Mouse (Mus musculus): ENCODE measurements at regions not wholly inside any gene's neighbourhood (a gene's known extent, or its start where the extent isn't known, plus 50 kb on each side); places are given as distances from the start of the nearest gene placed in this dataset.

DNA sequence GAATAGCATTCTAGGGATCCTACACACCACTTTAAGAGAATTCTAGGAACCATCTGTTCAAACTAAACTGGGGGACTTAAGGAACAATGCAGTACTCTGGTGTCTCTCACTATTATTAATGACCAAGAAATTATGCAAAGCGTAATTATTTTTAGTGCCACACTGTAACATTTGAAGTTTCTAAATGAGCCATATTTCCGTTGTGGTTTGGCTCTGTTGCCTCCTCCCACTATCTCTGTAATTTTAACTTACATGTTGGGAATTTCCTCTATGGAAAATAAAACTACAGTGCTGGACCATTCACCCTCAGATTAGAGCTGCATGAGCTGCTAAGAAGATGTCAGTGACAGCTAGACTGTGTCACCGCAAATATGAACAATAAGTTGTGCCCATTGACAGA, 72.0 kb upstream of the Klf6 start:
- WGBS = 62% methylated on average over 3 of the region's 3 CpGs

DNA sequence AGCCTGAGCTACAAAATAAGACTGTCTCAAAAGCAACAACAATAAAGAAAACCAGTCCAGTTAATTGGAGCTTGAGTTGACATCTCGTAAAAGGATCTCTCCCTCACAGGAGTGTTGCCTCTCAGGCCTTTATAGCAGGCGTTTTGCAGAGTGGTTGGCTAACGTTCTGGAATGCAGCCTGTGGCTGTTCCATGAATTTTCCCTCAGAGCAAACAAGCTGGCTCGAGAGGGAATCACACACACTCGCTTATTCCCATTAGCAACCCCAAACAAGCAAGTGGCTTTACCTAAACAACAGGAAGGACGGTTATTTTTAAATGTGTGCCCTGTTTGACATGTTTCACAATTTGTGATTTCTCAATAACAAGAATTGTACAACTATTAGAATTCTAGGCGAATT, 59.2 kb upstream of the Klf6 start:
- no peaks in the 10 kb centered on the region for H3K36me3 ChIP-seq (ENCODE audit: control insufficient read depth, insufficient read depth, low read length)
- H3K27me3 ChIP-seq (ENCODE audit: control insufficient read depth, insufficient read depth, low read length) = no peaks in the 10 kb centered on the region
- H3K27ac ChIP-seq (ENCODE audit: insufficient read depth, low read length) = no peak overlapping the region
- H3K4me3 ChIP-seq (ENCODE audit: extremely low read depth, insufficient read depth, insufficient read length) = no peak overlapping the region
- TF ChIP-seq POLR2A (IDR thresholded peaks at IDR 0.05; ENCODE audit: low read depth, low read length) (no peak), CTCF (IDR thresholded peaks at IDR 0.05; ENCODE audit: extremely low read depth, insufficient read depth, insufficient read length, insufficient replicate concordance) (no peak)
- peaks cover 5% of the 10 kb centered on the region; the same call in 1 of the 2 replicates for H3K4me1 ChIP-seq (ENCODE audit: control insufficient read depth, insufficient read depth, insufficient read length)
- WGBS = 80% methylated on average over 7 of the region's 7 CpGs
- DNase-seq (ENCODE audit: low read depth in 1 of 2, low spot score in 2 of 2) = no peak

More for the DNA sequence above, 72.0 kb upstream of the Klf6 start:
- DNase-seq (ENCODE audit: low read depth in 1 of 2, low spot score in 2 of 2) = no peak
- Histone ChIP-seq H3K27me3 (ENCODE audit: control insufficient read depth, insufficient read depth, low read length) (no peaks in the 10 kb centered on the region), H3K36me3 (ENCODE audit: control insufficient read depth, insufficient read depth, low read length) (no peaks in the 10 kb centered on the region), H3K4me3 (ENCODE audit: extremely low read depth, insufficient read depth, insufficient read length) (no peak overlapping the region), H3K4me1 (ENCODE audit: control insufficient read depth, insufficient read depth, insufficient read length) (no peaks in the 10 kb centered on the region), H3K27ac (ENCODE audit: insufficient read depth, low read length) (no peak overlapping the region)
- TF ChIP-seq CTCF (IDR thresholded peaks at IDR 0.05; ENCODE audit: extremely low read depth, insufficient read depth, insufficient read length, insufficient replicate concordance) = no peak
- no peak for TF ChIP-seq POLR2A (IDR thresholded peaks at IDR 0.05; ENCODE audit: low read depth, low read length)

DNA sequence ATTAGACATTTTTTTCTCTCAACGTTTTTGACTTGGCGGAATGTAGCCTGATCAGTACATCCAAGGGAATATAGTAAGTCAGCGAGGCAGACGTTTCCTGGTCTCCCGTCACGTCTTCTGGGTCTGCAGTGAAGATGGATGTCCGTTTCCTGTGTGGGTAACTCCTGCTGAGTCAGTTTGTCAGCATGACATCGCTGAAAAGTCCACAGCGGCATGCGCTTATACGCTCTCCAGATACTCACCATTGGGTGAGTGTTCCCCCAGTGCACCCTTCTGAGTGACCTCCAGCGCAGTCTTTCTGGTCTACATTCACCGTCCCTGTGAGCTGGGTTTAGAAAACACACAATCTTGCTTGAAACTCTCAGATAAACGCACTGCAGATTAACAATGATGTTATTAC, 58.5 kb upstream of the Klf6 start:
- no peaks in the 10 kb centered on the region for H3K27me3 ChIP-seq (ENCODE audit: control insufficient read depth, insufficient read depth, low read length)
- no peak for DNase-seq (ENCODE audit: low read depth in 1 of 2, low spot score in 2 of 2)
- no peaks in the 10 kb centered on the region for H3K36me3 ChIP-seq (ENCODE audit: control insufficient read depth, insufficient read depth, low read length)
- no peak overlapping the region for H3K27ac ChIP-seq (ENCODE audit: insufficient read depth, low read length)
- TF ChIP-seq CTCF (IDR thresholded peaks at IDR 0.05; ENCODE audit: extremely low read depth, insufficient read depth, insufficient read length, insufficient replicate concordance) (no peak), POLR2A (IDR thresholded peaks at IDR 0.05; ENCODE audit: low read depth, low read length) (no peak)
- 41% methylated on average over 14 of the region's 14 CpGs for WGBS
- H3K4me1 ChIP-seq (ENCODE audit: control insufficient read depth, insufficient read depth, insufficient read length) = peaks cover 5% of the 10 kb centered on the region; the same call in 1 of the 2 replicates
- no peak overlapping the region for H3K4me3 ChIP-seq (ENCODE audit: extremely low read depth, insufficient read depth, insufficient read length)

DNA sequence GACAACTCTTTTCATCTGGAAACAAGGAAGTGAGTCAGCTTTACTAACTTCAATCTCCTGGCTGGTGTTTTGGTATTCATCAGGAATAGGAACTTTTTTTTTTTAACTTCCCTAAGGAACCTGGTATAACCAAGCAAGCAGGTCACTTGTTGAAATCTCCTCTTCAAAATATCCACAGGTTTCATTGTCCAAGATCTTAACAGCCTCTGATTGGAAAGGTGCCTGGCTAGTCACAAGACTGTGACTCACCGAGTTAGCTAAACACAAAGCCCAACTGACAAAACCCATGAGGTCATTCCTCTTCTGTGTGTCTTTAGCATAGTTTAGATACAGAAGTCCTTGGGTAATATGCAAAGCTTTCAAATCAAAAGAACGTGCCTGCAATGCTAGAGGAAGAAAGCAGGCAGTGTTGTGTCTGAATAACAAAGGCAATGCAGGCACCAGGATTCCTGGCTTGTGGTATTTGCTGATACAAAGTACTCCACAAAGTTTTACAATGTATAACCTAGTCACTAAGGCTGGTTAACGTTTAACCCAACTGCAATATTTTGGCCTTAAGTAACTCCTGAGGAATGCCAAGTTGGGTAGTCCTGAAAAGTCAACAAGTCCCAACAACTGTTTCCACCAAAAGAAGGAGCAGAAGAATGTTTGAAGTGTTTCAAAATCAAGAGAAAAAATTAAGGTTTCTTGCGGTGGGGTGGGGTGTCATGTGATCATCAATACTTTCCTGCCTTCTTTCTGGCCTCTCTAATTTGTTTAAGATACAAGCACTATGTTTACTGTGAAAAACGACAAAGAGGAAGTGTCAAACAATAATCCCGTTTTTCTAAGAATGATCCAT, 57.5 kb upstream of the Klf6 start:
- Histone ChIP-seq H3K4me3 (ENCODE audit: extremely low read depth, insufficient read depth, insufficient read length) (no peak overlapping the region), H3K27ac (ENCODE audit: insufficient read depth, low read length) (peak overlapping the region; percentile 41; the same call in 1 of the 2 replicates), H3K36me3 (ENCODE audit: control insufficient read depth, insufficient read depth, low read length) (no peaks in the 10 kb centered on the region), H3K27me3 (ENCODE audit: control insufficient read depth, insufficient read depth, low read length) (no peaks in the 10 kb centered on the region), H3K4me1 (ENCODE audit: control insufficient read depth, insufficient read depth, insufficient read length) (peaks cover 5% of the 10 kb centered on the region; the same call in 1 of the 2 replicates)
- WGBS = 32% methylated on average over 6 of the region's 6 CpGs
- peak in 1 of 2 experiments; percentile 50 for DNase-seq (ENCODE audit: low read depth in 1 of 2, low spot score in 2 of 2)
- TF ChIP-seq POLR2A (IDR thresholded peaks at IDR 0.05; ENCODE audit: low read depth, low read length) (no peak), CTCF (IDR thresholded peaks at IDR 0.05; ENCODE audit: extremely low read depth, insufficient read depth, insufficient read length, insufficient replicate concordance) (no peak)

DNA sequence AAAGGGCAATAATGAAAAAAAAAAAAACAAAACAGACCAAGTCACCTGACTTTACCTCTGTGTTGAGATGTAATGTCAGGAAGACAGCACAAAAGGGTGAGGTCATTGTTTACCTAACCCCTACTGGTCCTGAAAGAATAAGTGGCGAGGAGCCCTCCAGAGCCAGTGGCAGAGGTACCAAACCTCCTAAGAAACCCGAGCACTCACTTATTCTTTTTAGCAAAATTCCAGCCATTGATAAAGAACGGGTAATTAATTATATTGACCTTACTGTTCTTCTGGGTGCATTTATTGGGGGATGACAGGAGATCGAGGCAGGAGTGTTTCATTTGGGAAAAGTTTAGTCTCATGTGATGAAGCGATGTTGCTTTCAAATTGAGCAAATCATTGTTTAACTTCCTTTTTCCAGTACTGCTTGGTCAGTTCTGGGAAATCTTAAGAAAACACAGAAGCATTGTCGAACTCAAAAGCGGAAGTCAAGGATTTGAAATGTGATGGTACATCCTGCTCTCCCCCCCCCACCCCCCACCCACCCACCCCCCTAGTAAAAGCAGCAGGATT, 56.8 kb upstream of the Klf6 start:
- 27% methylated on average over 7 of the region's 7 CpGs for WGBS
- no peak for DNase-seq (ENCODE audit: low read depth in 1 of 2, low spot score in 2 of 2)
- Histone ChIP-seq H3K36me3 (ENCODE audit: control insufficient read depth, insufficient read depth, low read length) (no peaks in the 10 kb centered on the region), H3K4me3 (ENCODE audit: extremely low read depth, insufficient read depth, insufficient read length) (no peak overlapping the region; the same call in 1 of the 2 replicates), H3K4me1 (ENCODE audit: control insufficient read depth, insufficient read depth, insufficient read length) (peaks cover 5% of the 10 kb centered on the region; the same call in 1 of the 2 replicates), H3K27me3 (ENCODE audit: control insufficient read depth, insufficient read depth, low read length) (no peaks in the 10 kb centered on the region), H3K27ac (ENCODE audit: insufficient read depth, low read length) (peak overlapping the region; percentile 41; the same call in 1 of the 2 replicates)
- no peak for TF ChIP-seq CTCF (IDR thresholded peaks at IDR 0.05; ENCODE audit: extremely low read depth, insufficient read depth, insufficient read length, insufficient replicate concordance)
- TF ChIP-seq POLR2A (IDR thresholded peaks at IDR 0.05; ENCODE audit: low read depth, low read length) = no peak

DNA sequence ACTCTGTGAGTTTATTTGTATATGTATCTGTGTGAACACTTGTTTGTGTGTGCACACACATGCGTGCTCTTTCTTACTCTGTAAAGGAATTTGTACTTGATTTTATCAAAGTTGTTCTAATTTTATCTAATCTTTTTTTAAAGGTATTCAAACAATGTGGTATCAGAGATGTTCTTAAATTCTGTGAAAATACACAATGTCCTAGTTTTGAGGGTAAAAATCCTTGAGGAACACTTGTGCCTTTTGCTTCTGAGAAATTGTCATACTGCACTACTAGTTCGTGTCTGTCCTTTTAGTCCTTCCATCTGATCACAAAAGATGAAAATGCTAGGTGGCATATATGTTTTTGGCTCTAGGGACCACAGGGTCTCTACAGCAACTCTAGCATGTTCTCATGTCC, 52.9 kb upstream of the Klf6 start:
- H3K36me3 ChIP-seq (ENCODE audit: control insufficient read depth, insufficient read depth, low read length) = no peaks in the 10 kb centered on the region
- peaks cover 5% of the 10 kb centered on the region; the same call in 1 of the 2 replicates for H3K4me1 ChIP-seq (ENCODE audit: control insufficient read depth, insufficient read depth, insufficient read length)
- DNase-seq (ENCODE audit: low read depth in 1 of 2, low spot score in 2 of 2) = no peak
- H3K27ac ChIP-seq (ENCODE audit: insufficient read depth, low read length) = no peak overlapping the region
- TF ChIP-seq POLR2A (IDR thresholded peaks at IDR 0.05; ENCODE audit: low read depth, low read length) (no peak), CTCF (IDR thresholded peaks at IDR 0.05; ENCODE audit: extremely low read depth, insufficient read depth, insufficient read length, insufficient replicate concordance) (no peak)
- no peak overlapping the region for H3K4me3 ChIP-seq (ENCODE audit: extremely low read depth, insufficient read depth, insufficient read length)
- 86% methylated on average over 2 of the region's 2 CpGs for WGBS
- no peaks in the 10 kb centered on the region for H3K27me3 ChIP-seq (ENCODE audit: control insufficient read depth, insufficient read depth, low read length)
